Mouse (Mus musculus) ES-CJ7 (cell line): Measurements from ENCODE around the gene Tnni3.
"Not testable (repeated sequence)": the region's sequence is repeated elsewhere in the genome, so short reads cannot be mapped to it uniquely, and the experiment has no call there.

ENCODE experiments used
- DNase-seq: peaks from one replicate; pipeline ENCODE4 v3.0.0; 2011; ENCODE audit warnings: low read depth, low spot score

The Tnni3 gene

GRCm38 (mm10) chr7:4524212-4524922, at the start of gene Tnni3:
Gene Tnni3 (minus strand): TSS chr7:4524229.
- peak; percentile 81 for DNase-seq

DNA sequence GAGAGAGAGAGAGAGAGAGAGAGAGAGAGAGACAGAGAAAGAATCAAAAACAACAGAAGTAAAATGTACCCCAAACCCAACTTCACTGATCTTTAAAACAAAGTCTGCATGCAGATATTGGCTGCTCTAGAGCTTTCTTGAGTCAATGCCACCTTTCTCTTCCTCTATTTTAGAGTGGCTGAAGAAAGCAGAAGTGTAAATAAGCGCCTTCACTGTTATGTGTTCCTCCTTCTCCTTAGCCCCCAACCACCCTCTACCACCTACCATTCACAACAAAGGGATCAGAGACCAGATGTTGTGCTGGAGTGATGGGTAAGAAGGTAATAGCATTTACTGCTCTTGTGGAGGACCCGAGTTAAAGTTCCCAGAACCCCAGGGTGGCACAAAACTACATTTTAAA, 48.3 kb upstream of the Tnni3 start:
- DNase-seq = not testable (repeated sequence)

DNA sequence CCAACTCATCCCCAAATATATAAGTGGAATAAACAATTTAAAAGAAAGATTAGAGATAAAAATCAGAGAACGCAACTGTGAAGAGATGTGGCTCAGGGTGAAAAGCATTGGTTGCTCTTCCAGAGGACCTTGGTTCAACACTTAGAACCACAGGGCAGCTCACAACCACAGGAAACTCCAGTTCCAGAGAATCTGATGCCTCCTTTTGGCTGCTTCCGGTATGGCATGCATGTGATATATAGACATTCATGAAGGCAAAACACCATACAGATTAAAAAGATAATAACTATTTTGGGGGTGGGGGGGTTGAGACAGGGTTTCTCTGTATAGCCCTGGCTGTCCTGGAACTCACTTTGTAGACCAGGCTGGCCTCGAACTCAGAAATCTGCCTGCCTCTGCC, 38.6 kb upstream of the Tnni3 start:
- DNase-seq = no peak

DNA sequence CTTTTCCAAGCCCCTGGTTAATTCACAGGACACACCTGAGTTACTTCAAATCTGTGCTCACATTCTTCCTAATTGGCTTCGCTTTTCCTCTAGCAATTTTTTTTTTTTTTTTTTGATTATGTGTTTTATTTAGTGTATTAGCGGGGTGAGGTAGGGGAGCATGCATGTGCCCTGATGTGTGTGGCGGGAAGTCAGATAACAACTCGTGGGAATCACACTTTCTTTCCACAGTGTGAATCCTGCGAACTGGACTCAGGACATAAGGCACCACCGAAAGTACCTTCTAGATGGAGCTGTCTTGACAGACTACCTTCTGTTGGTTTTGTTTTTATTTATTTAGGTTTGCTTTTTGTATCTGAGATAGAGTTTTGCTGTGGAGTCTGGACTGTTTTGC, 33.1 kb upstream of the Tnni3 start:
- no peak for DNase-seq

GRCm38 (mm10) chr7:4556256-4557166, 32.5 kb upstream of the Tnni3 start:
- peak; percentile 94 for DNase-seq

DNA sequence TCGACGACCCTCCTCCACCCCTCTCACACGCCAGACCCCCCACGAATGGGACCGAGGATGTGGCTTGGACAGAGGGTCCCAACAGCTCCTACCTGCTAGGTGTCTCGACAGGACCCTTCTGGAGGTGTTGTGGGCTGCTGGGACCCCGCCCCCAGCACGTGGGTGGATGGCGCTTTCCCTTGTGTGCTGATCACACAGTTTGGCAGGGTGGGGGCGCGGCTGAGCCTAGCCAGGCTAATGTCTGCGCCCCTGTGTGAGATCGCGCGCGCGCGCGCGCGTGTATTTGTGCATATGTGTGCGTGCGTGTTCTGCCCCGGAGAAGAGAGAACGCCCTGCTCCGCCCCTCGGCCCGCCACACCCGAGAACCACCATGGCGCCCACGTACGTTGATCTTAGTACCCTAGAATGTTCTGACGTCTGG, 23.2 kb upstream of the Tnni3 start, which contains the start of gene Syt5:
Gene Syt5, minus strand, starts transcription at position 321 of the 421 bp plus-strand sequence.
- peak; percentile 69 for DNase-seq

GRCm38 (mm10) chr7:4546591-4547131, 22.6 kb upstream of the Tnni3 start:
- DNase-seq = peak; percentile 94

DNA sequence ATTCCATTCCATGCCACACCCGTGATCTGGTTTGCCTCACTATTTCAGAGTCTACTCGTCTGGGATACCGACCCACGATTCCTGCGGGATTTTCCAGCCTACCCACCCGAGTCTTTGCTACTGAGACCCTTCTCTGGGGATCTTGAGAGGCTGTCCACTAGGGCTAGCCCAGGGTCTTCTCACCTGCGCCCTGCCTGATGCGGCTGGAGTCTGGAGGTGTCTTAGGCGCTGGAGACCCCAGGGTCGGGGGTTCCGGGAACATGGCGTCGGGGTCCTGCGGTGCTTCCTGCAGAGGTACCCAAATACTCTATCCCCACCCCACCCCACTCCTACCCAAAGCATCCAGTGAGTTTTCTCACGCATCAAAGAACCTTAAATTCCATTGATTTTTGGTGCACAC, 22.0 kb upstream of the Tnni3 start:
- no peak for DNase-seq

- peak; percentile 75 for DNase-seq
These were observed 18.0 kb upstream of the Tnni3 start for GRCm38 (mm10) chr7:4542013-4542412.

GRCm38 (mm10) chr7:4541344-4541743, 17.3 kb upstream of the Tnni3 start:
- DNase-seq = no peak

DNA sequence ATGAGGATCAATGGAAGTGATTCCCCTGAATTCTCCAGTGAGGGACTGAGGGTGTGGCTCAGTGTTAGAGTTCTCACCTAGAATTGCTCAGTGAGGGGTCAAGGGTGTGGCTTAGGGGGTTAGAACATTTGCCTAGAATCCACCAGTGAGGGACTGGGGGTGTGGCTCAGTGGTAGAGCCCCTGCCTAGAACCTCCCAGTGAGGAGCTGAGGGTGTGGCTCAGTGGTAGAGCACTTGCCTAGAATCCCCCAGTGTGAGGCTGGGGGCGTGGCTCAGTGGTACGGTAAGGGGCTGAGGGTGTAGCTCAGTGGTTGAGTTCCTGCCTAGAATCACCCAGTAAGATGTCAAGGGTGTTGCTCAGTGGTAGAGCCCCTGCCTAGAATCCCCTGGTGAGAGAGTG, 15.0 kb upstream of the Tnni3 start:
- DNase-seq = peak; percentile 80

DNA sequence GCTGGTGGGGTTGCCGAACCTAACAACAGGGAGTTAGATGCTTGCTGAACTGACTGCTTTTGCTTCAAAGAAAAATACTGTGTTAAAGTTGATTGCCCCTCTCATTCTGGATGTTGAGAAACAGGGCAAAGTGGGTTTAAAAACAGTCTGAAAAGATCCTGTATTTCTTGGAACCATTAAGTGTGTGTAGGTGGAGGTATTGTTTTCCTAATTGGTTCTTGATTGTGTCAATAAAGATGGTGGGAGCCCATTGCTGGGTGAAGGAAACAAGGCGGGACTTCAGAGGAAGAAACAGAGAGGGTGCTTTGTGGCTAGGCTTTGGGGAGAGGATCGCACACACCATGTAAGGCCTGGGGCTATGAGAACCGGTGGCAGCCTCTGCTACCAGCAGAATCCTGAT, 13.2 kb upstream of the Tnni3 start:
- peak; percentile 85 for DNase-seq

GRCm38 (mm10) chr7:4536369-4536768, 12.3 kb upstream of the Tnni3 start:
- peak; percentile 71 for DNase-seq

DNA sequence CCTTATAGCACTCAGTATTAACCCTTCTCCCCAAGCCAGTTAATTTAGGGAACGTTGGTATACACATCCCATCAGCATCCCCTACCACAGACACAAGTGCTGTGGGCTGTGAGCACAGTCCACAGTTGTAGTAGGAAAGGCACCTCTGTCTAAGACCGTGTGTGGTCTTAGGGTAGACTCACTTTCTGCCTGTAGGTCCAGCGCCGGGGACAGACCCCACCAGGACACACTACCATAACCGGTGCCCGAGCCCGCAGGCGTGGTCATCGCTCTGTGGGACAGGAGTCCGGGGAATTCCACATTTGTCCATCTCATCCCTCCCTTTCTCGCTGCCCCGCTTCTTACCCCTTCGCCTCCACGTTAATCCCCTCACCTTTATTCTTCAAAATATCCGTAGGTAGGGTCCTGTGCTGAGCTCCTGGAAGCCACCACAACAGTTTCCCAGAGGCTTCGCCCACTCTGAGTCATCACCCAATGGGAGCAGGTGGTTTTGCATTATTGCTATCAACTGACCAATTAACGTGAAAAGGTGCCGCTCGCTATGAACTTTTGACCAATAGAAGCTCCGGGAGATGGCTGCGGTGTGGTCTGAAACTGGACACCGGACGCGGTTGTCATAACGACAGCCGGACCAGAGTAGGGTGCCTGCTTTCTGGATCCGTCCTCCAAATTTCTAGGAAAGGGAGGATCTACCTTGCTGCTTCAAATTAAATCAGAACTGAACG, 8.1 kb upstream of the Tnni3 start, which contains the start of gene Dnaaf3:
Gene Dnaaf3, minus strand, starts transcription at position 449 of the 725 bp plus-strand sequence.
- peak; percentile 89 for DNase-seq

GRCm38 (mm10) chr7:4530166-4530565, 6.1 kb upstream of the Tnni3 start:
- peak; percentile 71 for DNase-seq

DNA sequence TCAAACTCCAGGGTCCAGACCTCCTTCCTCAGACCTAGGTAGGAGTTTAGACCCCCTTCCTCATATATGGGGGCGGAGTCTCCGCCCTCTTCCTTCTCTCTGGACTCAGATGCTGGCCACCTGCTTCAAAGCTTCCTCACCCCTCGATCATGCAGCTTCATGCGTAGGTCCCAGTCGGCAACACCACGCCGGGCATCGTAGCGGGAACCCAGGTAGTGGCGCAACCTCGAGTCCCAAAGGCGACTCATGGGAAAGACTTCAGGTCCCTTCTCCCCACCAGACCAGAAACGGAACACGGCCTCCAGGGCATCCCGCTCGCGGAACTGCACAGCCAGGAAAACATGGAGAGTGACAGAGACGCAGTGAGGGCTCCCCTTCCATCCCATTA, 3.3 kb upstream of the Tnni3 start:
- DNase-seq = no peak

DNA sequence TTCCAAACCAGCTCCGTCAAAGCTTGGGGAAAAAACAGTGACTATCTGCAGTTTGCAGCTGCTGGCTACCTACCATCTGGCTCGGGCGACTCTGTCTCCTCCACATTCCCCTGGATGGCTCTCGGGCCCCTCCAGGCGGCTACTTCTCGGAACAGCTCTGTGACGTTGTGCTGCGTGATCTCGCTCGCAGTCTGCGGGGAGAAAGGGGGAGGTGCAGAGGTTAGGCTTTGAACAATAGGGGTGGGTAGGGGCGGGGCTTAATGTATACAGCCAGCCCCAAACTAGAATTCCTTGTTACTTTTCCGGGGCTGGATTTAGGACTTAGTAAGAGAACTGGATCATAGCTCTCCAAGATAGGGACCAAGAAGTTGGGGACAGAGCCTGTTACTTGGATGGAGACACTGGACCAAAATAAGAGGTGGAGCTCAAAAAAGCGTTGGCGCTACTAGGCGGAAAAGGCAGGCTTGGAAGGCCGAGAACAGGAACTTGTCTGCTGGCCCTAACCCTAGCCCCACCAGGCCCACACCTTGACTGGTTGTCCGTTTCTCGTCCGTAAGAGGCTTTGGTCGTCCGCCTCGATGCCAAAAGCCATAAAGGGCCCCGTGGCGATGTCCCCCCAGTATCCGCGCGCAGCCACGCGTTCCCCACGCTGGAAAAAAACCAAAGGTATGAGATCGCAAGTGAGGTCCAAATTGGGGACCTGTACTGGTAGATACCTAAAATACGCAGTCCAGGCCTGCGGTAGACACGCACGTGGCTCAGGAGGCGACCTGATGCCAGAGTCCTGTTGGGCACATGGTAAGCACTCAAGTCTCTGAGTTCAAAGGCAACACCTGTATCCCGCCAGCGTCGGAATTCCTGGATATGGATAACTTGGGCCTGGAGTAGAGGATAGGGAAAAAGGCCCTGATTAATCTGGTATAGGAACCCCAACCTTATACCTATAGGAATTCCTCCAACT, 2.6 kb upstream of the Tnni3 start:
- peak; percentile 97 for DNase-seq

- DNase-seq = no peak
These were observed 561 bp downstream of the Tnni3 start for GRCm38 (mm10) chr7:4523205-4524130.

- no peak for DNase-seq
These were observed 1.7 kb downstream of the Tnni3 start for GRCm38 (mm10) chr7:4522292-4522691.
